Mouse (Mus musculus): Measurements from ENCODE around the gene Zfp219. TPM values are rescaled to one million over a fixed set of nuclear protein-coding genes. Genes with fewer than 3 reads are reported as not detected.

Zfp219 gene
- polyA plus RNA-seq, 1 experiment, result 21.9 TPM

GRCm38 (mm10) chr14:52013771-52014219 lies 6.7 kb downstream of the Zfp219 start:
- peak overlapping the region; percentile 22 for H3K27ac ChIP-seq (replicated peaks; ENCODE audit: low read depth, low read length)
- peaks cover 14% of the 10 kb centered on the region; the same call in 1 of the 2 replicates for H3K4me1 ChIP-seq (ENCODE audit: control insufficient read depth, insufficient read depth, insufficient read length, low read length)
- peak overlapping the region; percentile 41 for H3K4me3 ChIP-seq (ENCODE audit: insufficient read depth, low read depth, low read length)

- Histone ChIP-seq H3K4me1 (ENCODE audit: control insufficient read depth, insufficient read depth, insufficient read length, low read length) (peaks cover 14% of the 10 kb centered on the region; the same call in 1 of the 2 replicates), H3K27ac (replicated peaks; ENCODE audit: low read depth, low read length) (no peak overlapping the region; the same call in 1 of the 2 replicates), H3K4me3 (ENCODE audit: insufficient read depth, low read depth, low read length) (peak overlapping the region; percentile 41; the same call in 1 of the 2 replicates)
Measured at GRCm38 (mm10) chr14:52013021-52013610, 7.4 kb downstream of the Zfp219 start.

GRCm38 (mm10) chr14:52012553-52012952 lies 8.0 kb downstream of the Zfp219 start:
- Histone ChIP-seq H3K27ac (replicated peaks; ENCODE audit: low read depth, low read length) (no peak overlapping the region), H3K4me1 (ENCODE audit: control insufficient read depth, insufficient read depth, insufficient read length, low read length) (peaks cover 14% of the 10 kb centered on the region; the same call in 1 of the 2 replicates), H3K4me3 (ENCODE audit: insufficient read depth, low read depth, low read length) (no peak overlapping the region)

GRCm38 (mm10) chr14:52012085-52012484 lies 8.4 kb downstream of the Zfp219 start:
- Histone ChIP-seq H3K27ac (replicated peaks; ENCODE audit: low read depth, low read length) (no peak overlapping the region), H3K4me1 (ENCODE audit: control insufficient read depth, insufficient read depth, insufficient read length, low read length) (peaks cover 14% of the 10 kb centered on the region; the same call in 1 of the 2 replicates)

GRCm38 (mm10) chr14:52011683-52012082 lies 8.8 kb downstream of the Zfp219 start:
- no peak overlapping the region for H3K4me3 ChIP-seq (ENCODE audit: insufficient read depth, low read depth, low read length)
- H3K4me1 ChIP-seq (ENCODE audit: control insufficient read depth, insufficient read depth, insufficient read length, low read length), result peaks cover 12% of the 10 kb centered on the region; the same call in 1 of the 2 replicates
- no peak overlapping the region for H3K27ac ChIP-seq (replicated peaks; ENCODE audit: low read depth, low read length)

More at GRCm38 (mm10) chr14:52012085-52012484, 8.4 kb downstream of the Zfp219 start:
- no peak overlapping the region for H3K4me3 ChIP-seq (ENCODE audit: insufficient read depth, low read depth, low read length)

GRCm38 (mm10) chr14:52010446-52011111 lies 10.0 kb downstream of the Zfp219 start:
- Histone ChIP-seq H3K4me3 (ENCODE audit: insufficient read depth, low read depth, low read length) (no peak overlapping the region), H3K27ac (replicated peaks; ENCODE audit: low read depth, low read length) (no peak overlapping the region), H3K4me1 (ENCODE audit: control insufficient read depth, insufficient read depth, insufficient read length, low read length) (peaks cover 3% of the 10 kb centered on the region; the same call in 1 of the 2 replicates)

- Histone ChIP-seq H3K4me3 (ENCODE audit: insufficient read depth, low read depth, low read length) (no peak overlapping the region), H3K4me1 (ENCODE audit: control insufficient read depth, insufficient read depth, insufficient read length, low read length) (no peaks in the 10 kb centered on the region), H3K27ac (replicated peaks; ENCODE audit: low read depth, low read length) (no peak overlapping the region)
Measured at GRCm38 (mm10) chr14:52009841-52010240, 10.7 kb downstream of the Zfp219 start.

- no peak overlapping the region for H3K27ac ChIP-seq (replicated peaks; ENCODE audit: low read depth, low read length)
- no peak overlapping the region for H3K4me3 ChIP-seq (ENCODE audit: insufficient read depth, low read depth, low read length)
- no peaks in the 10 kb centered on the region for H3K4me1 ChIP-seq (ENCODE audit: control insufficient read depth, insufficient read depth, insufficient read length, low read length)
Measured at GRCm38 (mm10) chr14:52009361-52009760, 11.2 kb downstream of the Zfp219 start.

- Histone ChIP-seq H3K4me3 (ENCODE audit: insufficient read depth, low read depth, low read length) (no peak overlapping the region), H3K4me1 (ENCODE audit: control insufficient read depth, insufficient read depth, insufficient read length, low read length) (no peaks in the 10 kb centered on the region), H3K27ac (replicated peaks; ENCODE audit: low read depth, low read length) (no peak overlapping the region)
Measured at GRCm38 (mm10) chr14:52008321-52009203, 12.0 kb downstream of the Zfp219 start.

GRCm38 (mm10) chr14:52006771-52007170 lies 13.8 kb downstream of the Zfp219 start:
- H3K27ac ChIP-seq (replicated peaks; ENCODE audit: low read depth, low read length), result no peak overlapping the region
- no peak overlapping the region for H3K4me3 ChIP-seq (ENCODE audit: insufficient read depth, low read depth, low read length)
- H3K4me1 ChIP-seq (ENCODE audit: control insufficient read depth, insufficient read depth, insufficient read length, low read length), result no peaks in the 10 kb centered on the region

GRCm38 (mm10) chr14:52006241-52006640 lies 14.3 kb downstream of the Zfp219 start:
- Histone ChIP-seq H3K4me1 (ENCODE audit: control insufficient read depth, insufficient read depth, insufficient read length, low read length) (no peaks in the 10 kb centered on the region), H3K4me3 (ENCODE audit: insufficient read depth, low read depth, low read length) (no peak overlapping the region), H3K27ac (replicated peaks; ENCODE audit: low read depth, low read length) (no peak overlapping the region)

GRCm38 (mm10) chr14:52005616-52006015 lies 14.9 kb downstream of the Zfp219 start:
- Histone ChIP-seq H3K4me1 (ENCODE audit: control insufficient read depth, insufficient read depth, insufficient read length, low read length) (no peaks in the 10 kb centered on the region), H3K27ac (replicated peaks; ENCODE audit: low read depth, low read length) (no peak overlapping the region), H3K4me3 (ENCODE audit: insufficient read depth, low read depth, low read length) (no peak overlapping the region)

- Histone ChIP-seq H3K4me1 (ENCODE audit: control insufficient read depth, insufficient read depth, insufficient read length, low read length) (no peaks in the 10 kb centered on the region), H3K27ac (replicated peaks; ENCODE audit: low read depth, low read length) (no peak overlapping the region), H3K4me3 (ENCODE audit: insufficient read depth, low read depth, low read length) (no peak overlapping the region)
Measured at GRCm38 (mm10) chr14:52005141-52005540, 15.4 kb downstream of the Zfp219 start.

GRCm38 (mm10) chr14:52003981-52004495 lies 16.5 kb downstream of the Zfp219 start:
- no peaks in the 10 kb centered on the region for H3K4me1 ChIP-seq (ENCODE audit: control insufficient read depth, insufficient read depth, insufficient read length, low read length)
- no peak overlapping the region for H3K4me3 ChIP-seq (ENCODE audit: insufficient read depth, low read depth, low read length)
- H3K27ac ChIP-seq (replicated peaks; ENCODE audit: low read depth, low read length), result no peak overlapping the region

- Histone ChIP-seq H3K27ac (replicated peaks; ENCODE audit: low read depth, low read length) (no peak overlapping the region), H3K4me1 (ENCODE audit: control insufficient read depth, insufficient read depth, insufficient read length, low read length) (no peaks in the 10 kb centered on the region), H3K4me3 (ENCODE audit: insufficient read depth, low read depth, low read length) (no peak overlapping the region)
Measured at GRCm38 (mm10) chr14:51997483-51997882, 23.1 kb downstream of the Zfp219 start.
